Comparison of ENCODE assay signal across 10 mouse cellular contexts in the genomic region with DNA sequence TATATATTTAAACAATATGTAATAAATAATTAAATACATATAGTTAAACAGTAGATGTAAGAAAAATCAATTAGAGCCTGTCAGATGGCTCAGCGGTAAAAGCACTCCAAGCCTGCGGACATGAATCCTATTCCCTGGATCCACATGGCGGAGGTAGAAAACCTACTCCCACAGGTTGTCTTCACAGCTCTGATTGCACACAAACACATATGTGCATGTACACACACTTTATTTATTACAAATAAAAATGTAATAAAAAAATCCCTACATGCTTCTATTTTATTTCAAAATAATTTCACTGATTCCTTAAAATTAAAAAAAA. TPM values are rescaled to one million over a fixed set of nuclear protein-coding genes. Genes with fewer than 3 reads are reported as not detected.
DNase-seq lines count a peak whose midpoint lies in the region; ATAC-seq and TF ChIP-seq lines count a peak whose summit lies in the region.
"Had no signal": no experiment of that assay in that cellular context is flagged by ENCODE, and none has a peak within 500 bp of the region (broad histone marks: within the 10 kb centered on the region; RNA-seq: fewer than 3 reads in every experiment).

No protein-coding gene starts in this region.

- no peaks in the 10 kb centered on the region for H3K27me3 ChIP-seq in kidney, embryonic 14.5 days (ENCODE audit: control insufficient read depth, insufficient read depth, low read length)
- no peaks in the 10 kb centered on the region for H3K27me3 ChIP-seq in kidney, adult 2 months (replicated peaks; ENCODE audit: control insufficient read depth, insufficient read depth, low read length)
- no peaks in the 10 kb centered on the region for H3K27me3 ChIP-seq in embryonic facial prominence, embryonic 12.5 days
- H3K27me3 ChIP-seq in hindbrain, embryonic 12.5 days = no peaks in the 10 kb centered on the region; the same call in 1 of the 2 replicates
- H3K27me3 ChIP-seq in midbrain, embryonic 13.5 days = no peaks in the 10 kb centered on the region

- no peak for TF ChIP-seq POLR2A in kidney, adult 2 months (IDR thresholded peaks at IDR 0.05; ENCODE audit: low read depth, low read length)

- peak; percentile 26; the same call in 1 of the 2 replicates for ATAC-seq in kidney, embryonic 14.5 days (ENCODE audit: low FRiP score, low TSS enrichment)
- no peak for ATAC-seq in embryonic facial prominence, embryonic 12.5 days (ENCODE audit: insufficient number of reproducible peaks, insufficient read depth, low FRiP score, low TSS enrichment)
- 0 out of 2 replicates have a peak, but pooled peaks have one; percentile 24 for ATAC-seq in hindbrain, embryonic 12.5 days (ENCODE audit: low FRiP score)
- ATAC-seq in midbrain, embryonic 13.5 days = peak; percentile 44

- H3K36me3 ChIP-seq in kidney, embryonic 14.5 days (ENCODE audit: control insufficient read depth, insufficient read depth, low read length) = no peaks in the 10 kb centered on the region; the same call in 1 of the 2 replicates
- no peaks in the 10 kb centered on the region for H3K36me3 ChIP-seq in kidney, adult 2 months (ENCODE audit: control insufficient read depth, insufficient read depth, low read length)
- H3K36me3 ChIP-seq in embryonic facial prominence, embryonic 12.5 days = peaks cover 11% of the 10 kb centered on the region; the same call in 1 of the 2 replicates
- H3K36me3 ChIP-seq in hindbrain, embryonic 12.5 days = peaks cover 13% of the 10 kb centered on the region
- H3K36me3 ChIP-seq in midbrain, embryonic 13.5 days = peaks cover 23% of the 10 kb centered on the region

- H3K9ac ChIP-seq in kidney, embryonic 14.5 days (ENCODE audit: low read depth, low read length) = no peak overlapping the region
- no peak overlapping the region for H3K9ac ChIP-seq in embryonic facial prominence, embryonic 12.5 days
- no peak overlapping the region for H3K9ac ChIP-seq in hindbrain, embryonic 12.5 days
- no peak overlapping the region for H3K9ac ChIP-seq in midbrain, embryonic 13.5 days (replicated peaks)

- H3K4me1 ChIP-seq in kidney, embryonic 14.5 days (ENCODE audit: control insufficient read depth, insufficient read depth, low read length) = no peaks in the 10 kb centered on the region
- no peaks in the 10 kb centered on the region for H3K4me1 ChIP-seq in kidney, adult 2 months (ENCODE audit: control insufficient read depth, insufficient read depth, low read length)
- H3K4me1 ChIP-seq in embryonic facial prominence, embryonic 12.5 days = no peaks in the 10 kb centered on the region
- H3K4me1 ChIP-seq in hindbrain, embryonic 12.5 days = no peaks in the 10 kb centered on the region
- peaks cover 12% of the 10 kb centered on the region; the same call in 1 of the 2 replicates for H3K4me1 ChIP-seq in midbrain, embryonic 13.5 days (replicated peaks)

- H3K4me3 ChIP-seq in kidney, embryonic 14.5 days (ENCODE audit: low read length) = peak overlapping the region; percentile 48; the same call in 1 of the 2 replicates
- no peak overlapping the region for H3K4me3 ChIP-seq in kidney, adult 2 months (ENCODE audit: insufficient read depth, low read depth, low read length)
- H3K4me3 ChIP-seq in embryonic facial prominence, embryonic 12.5 days = no peak overlapping the region
- peak overlapping the region; percentile 52; the same call in 1 of the 2 replicates for H3K4me3 ChIP-seq in hindbrain, embryonic 12.5 days
- peak overlapping the region; percentile 58 for H3K4me3 ChIP-seq in midbrain, embryonic 13.5 days (replicated peaks)

- no peak overlapping the region for H3K27ac ChIP-seq in kidney, embryonic 14.5 days (ENCODE audit: low read depth, low read length)
- no peak overlapping the region for H3K27ac ChIP-seq in kidney, adult 2 months (ENCODE audit: insufficient read depth, low read depth, low read length)
- H3K27ac ChIP-seq in embryonic facial prominence, embryonic 12.5 days = no peak overlapping the region
- 0 out of 2 replicates have a peak overlapping the region, but pooled peaks have one; percentile 80 for H3K27ac ChIP-seq in hindbrain, embryonic 12.5 days
- H3K27ac ChIP-seq in midbrain, embryonic 13.5 days = no peak overlapping the region

- WGBS in kidney, embryonic 14.5 days = 53% methylated on average over 3 of the region's 3 CpGs
- WGBS in kidney, adult 2 months = 48% methylated on average over 3 of the region's 3 CpGs
- 48% methylated on average over 3 of the region's 3 CpGs for WGBS in embryonic facial prominence, embryonic 12.5 days
- WGBS in hindbrain, embryonic 12.5 days = 27% methylated on average over 3 of the region's 3 CpGs
- WGBS in midbrain, embryonic 13.5 days = 37% methylated on average over 3 of the region's 3 CpGs

- H3K4me2 ChIP-seq in kidney, embryonic 14.5 days (replicated peaks; ENCODE audit: low read depth, low read length) = peak overlapping the region; percentile 49
- peak overlapping the region; percentile 50 for H3K4me2 ChIP-seq in embryonic facial prominence, embryonic 12.5 days (replicated peaks)
- peak overlapping the region; percentile 47 for H3K4me2 ChIP-seq in hindbrain, embryonic 12.5 days (replicated peaks)
- peak overlapping the region; percentile 50 for H3K4me2 ChIP-seq in midbrain, embryonic 13.5 days (replicated peaks)

- no peak for TF ChIP-seq CTCF in kidney, adult 2 months (conservative IDR thresholded peaks at IDR 0.05; ENCODE audit: insufficient read depth, insufficient read length, low read depth, low read length)

- no peak for DNase-seq in kidney, adult 2 months
- DNase-seq in B cell, adult 2 months = no peak
- no peak for DNase-seq in adrenal gland, postnatal 10 days
- DNase-seq in kidney, adult 9 months = no peak
- DNase-seq: gastrocnemius, postnatal 10 days; lung, postnatal 14 days had no signal

- no peaks in the 10 kb centered on the region for H3K9me3 ChIP-seq in kidney, embryonic 14.5 days (ENCODE audit: control insufficient read depth, low read length)
- no peaks in the 10 kb centered on the region for H3K9me3 ChIP-seq in embryonic facial prominence, embryonic 12.5 days
- no peaks in the 10 kb centered on the region for H3K9me3 ChIP-seq in hindbrain, embryonic 12.5 days (replicated peaks)
- no peaks in the 10 kb centered on the region for H3K9me3 ChIP-seq in midbrain, embryonic 13.5 days

RNA-seq across cellular contexts. Expression of gene Tro, which starts 0.4 kb away (rescaled TPM):
- 19.2 and 30.7 TPM in 2 replicates for polyA plus RNA-seq in kidney, embryonic 14.5 days (2014; fragmentation: Nextera tagmentation; extraction: Ambion mirVana)
- 0.69 and 0.83 TPM in 2 replicates for polyA plus RNA-seq in kidney, adult 2 months (2012; rRNA removed)
- polyA plus RNA-seq in embryonic facial prominence, embryonic 12.5 days (2016; fragmentation: Nextera tagmentation; extraction: Ambion mirVana) = 45.2 and 46.3 TPM in 2 replicates
- 64.0 and 65.5 TPM in 2 replicates for polyA plus RNA-seq in hindbrain, embryonic 12.5 days (2016; fragmentation: Nextera tagmentation; extraction: Ambion mirVana)
- polyA plus RNA-seq in midbrain, embryonic 13.5 days (2015; fragmentation: Nextera tagmentation; extraction: Ambion mirVana) = 69.1 and 71.2 TPM in 2 replicates
- total RNA-seq in adrenal gland, postnatal 10 days (2021) = 10 to 100 TPM in 1 of 2 experiments, 1 to 10 TPM in 1; 8.9 to 14.5 TPM

Comparison
In these comparisons a context has a peak if more than half of its experiments do, and no peak if none do; other contexts are left out.
1. H3K4me3 ChIP-seq: peak in kidney, embryonic 14.5 days (single experiment), hindbrain, embryonic 12.5 days (single experiment) and midbrain, embryonic 13.5 days (single experiment); none in kidney, adult 2 months (single experiment) and embryonic facial prominence, embryonic 12.5 days (single experiment).
2. RNA of gene Tro, which starts 0.4 kb away (polyA plus RNA-seq): 69.1 to 71.2 TPM in midbrain, embryonic 13.5 days, 64.0 to 65.5 TPM in hindbrain, embryonic 12.5 days, 45.2 to 46.3 TPM in embryonic facial prominence, embryonic 12.5 days and 19.2 to 30.7 TPM in kidney, embryonic 14.5 days; 0.69 to 0.83 TPM in kidney, adult 2 months; every median in the first group is over 10 times any median in the second.
3. Peak in every context shown above with its lines, with median percentiles within 50 percentile points of each other: H3K4me2 ChIP-seq.